Mouse (Mus musculus): Measurements from ENCODE around the gene Ifna1. TPM values are rescaled to one million over a fixed set of nuclear protein-coding genes. Genes with fewer than 3 reads are reported as not detected.

Ifna1 gene
- total RNA-seq, 1 experiment = not detected

GRCm38 (mm10) chr4:88865011-88865569 lies 15.2 kb downstream of the Ifna1 start:
- TF ChIP-seq ZC3H11A (IDR thresholded peaks at IDR 0.05; ENCODE audit: borderline replicate concordance, low read depth, low read length) (no peak), CHD2 (IDR thresholded peaks at IDR 0.05; ENCODE audit: low read depth, low read length) (no peak), HCFC1 (IDR thresholded peaks at IDR 0.05; ENCODE audit: borderline replicate concordance, insufficient read depth, low read length) (no peak), ZNF384 (IDR thresholded peaks at IDR 0.05; ENCODE audit: low read depth, low read length) (no peak), MAFK (IDR thresholded peaks at IDR 0.05; ENCODE audit: insufficient read depth, low read depth, low read length) (no peak)
- DNase-seq (ENCODE audit: low read depth, low spot score) = no peak
- no peaks in the 10 kb centered on the region for H3K36me3 ChIP-seq (ENCODE audit: control insufficient read depth, insufficient read depth, low read length, poor library complexity, severe bottlenecking)
- in situ Hi-C loops (cut with MboI; ENCODE audit: low sequenced_read_pairs in 2 of 2, unreplicated experiment in 2 of 2) = no loop called here
- H3K4me3 ChIP-seq (ENCODE audit: insufficient read depth in 1 of 2, low read depth in 1 of 2, low read length in 2 of 2, poor library complexity in 1 of 2, severe bottlenecking in 1 of 2) = no peak overlapping the region
- no peak overlapping the region for H3K9ac ChIP-seq (ENCODE audit: insufficient read depth, low read depth, low read length, poor library complexity, severe bottlenecking)
- peaks cover 0 to 19% of the 10 kb centered on the region in 2 experiments; a peak in 2 of 4 replicates for H3K4me1 ChIP-seq (ENCODE audit: control insufficient read depth in 2 of 2, insufficient read depth in 2 of 2, low read length in 2 of 2, poor library complexity in 1 of 2)
- no peaks in the 10 kb centered on the region for H3K9me3 ChIP-seq (ENCODE audit: control insufficient read depth, insufficient read depth, low read depth, low read length)
- no peak overlapping the region for H3K27ac ChIP-seq (ENCODE audit: insufficient read depth, low read depth, low read length, poor library complexity, severe bottlenecking)

- Histone ChIP-seq H3K4me3 (ENCODE audit: insufficient read depth in 1 of 2, low read depth in 1 of 2, low read length in 2 of 2, poor library complexity in 1 of 2, severe bottlenecking in 1 of 2) (peak overlapping the region in 1 of 2 experiments; percentile 72; a peak in 3 of 4 replicates), H3K27ac (ENCODE audit: insufficient read depth, low read depth, low read length, poor library complexity, severe bottlenecking) (no peak overlapping the region), H3K4me1 (ENCODE audit: control insufficient read depth in 2 of 2, insufficient read depth in 2 of 2, low read length in 2 of 2, poor library complexity in 1 of 2) (peaks cover 0 to 14% of the 10 kb centered on the region in 2 experiments; a peak in 2 of 4 replicates), H3K9me3 (ENCODE audit: control insufficient read depth, insufficient read depth, low read depth, low read length) (no peaks in the 10 kb centered on the region), H3K36me3 (ENCODE audit: control insufficient read depth, insufficient read depth, low read length, poor library complexity, severe bottlenecking) (no peaks in the 10 kb centered on the region), H3K9ac (ENCODE audit: insufficient read depth, low read depth, low read length, poor library complexity, severe bottlenecking) (no peak overlapping the region)
- TF ChIP-seq ZC3H11A (IDR thresholded peaks at IDR 0.05; ENCODE audit: borderline replicate concordance, low read depth, low read length) (peak; percentile 67; the same call in 1 of the 2 replicates), HCFC1 (IDR thresholded peaks at IDR 0.05; ENCODE audit: borderline replicate concordance, insufficient read depth, low read length) (no peak)
- in situ Hi-C loops (cut with MboI; ENCODE audit: low sequenced_read_pairs in 2 of 2, unreplicated experiment in 2 of 2) = no loop called here
- DNase-seq (ENCODE audit: low read depth, low spot score) = peak; percentile 63
These were observed 17.6 kb downstream of the Ifna1 start for GRCm38 (mm10) chr4:88867366-88867925.

GRCm38 (mm10) chr4:88867926-88868911 lies 18.3 kb downstream of the Ifna1 start:
- in situ Hi-C loops (cut with MboI; ENCODE audit: low sequenced_read_pairs in 2 of 2, unreplicated experiment in 2 of 2) = no loop called here
- H3K4me3 ChIP-seq (ENCODE audit: insufficient read depth in 1 of 2, low read depth in 1 of 2, low read length in 2 of 2, poor library complexity in 1 of 2, severe bottlenecking in 1 of 2) = peak overlapping the region; percentile 59 to 72
- peak overlapping the region; percentile 59 for H3K9ac ChIP-seq (ENCODE audit: insufficient read depth, low read depth, low read length, poor library complexity, severe bottlenecking)
- DNase-seq (ENCODE audit: low read depth, low spot score) = no peak
- TF ChIP-seq CHD2 (IDR thresholded peaks at IDR 0.05; ENCODE audit: low read depth, low read length) (no peak), HCFC1 (IDR thresholded peaks at IDR 0.05; ENCODE audit: borderline replicate concordance, insufficient read depth, low read length) (no peak), ZC3H11A (IDR thresholded peaks at IDR 0.05; ENCODE audit: borderline replicate concordance, low read depth, low read length) (no peak), ZNF384 (IDR thresholded peaks at IDR 0.05; ENCODE audit: low read depth, low read length) (no peak), MAFK (IDR thresholded peaks at IDR 0.05; ENCODE audit: insufficient read depth, low read depth, low read length) (no peak)
- no peaks in the 10 kb centered on the region for H3K36me3 ChIP-seq (ENCODE audit: control insufficient read depth, insufficient read depth, low read length, poor library complexity, severe bottlenecking)
- H3K4me1 ChIP-seq (ENCODE audit: control insufficient read depth in 2 of 2, insufficient read depth in 2 of 2, low read length in 2 of 2, poor library complexity in 1 of 2) = peaks cover 0 to 7% of the 10 kb centered on the region in 2 experiments; a peak in 1 of 4 replicates
- no peaks in the 10 kb centered on the region for H3K9me3 ChIP-seq (ENCODE audit: control insufficient read depth, insufficient read depth, low read depth, low read length)
- H3K27ac ChIP-seq (ENCODE audit: insufficient read depth, low read depth, low read length, poor library complexity, severe bottlenecking) = no peak overlapping the region

- no peak for DNase-seq (ENCODE audit: low read depth, low spot score)
- TF ChIP-seq MAFK (IDR thresholded peaks at IDR 0.05; ENCODE audit: insufficient read depth, low read depth, low read length) = 0 out of 2 replicates have a peak, but pooled peaks have one; percentile 30
- no peak for TF ChIP-seq ZNF384 (IDR thresholded peaks at IDR 0.05; ENCODE audit: low read depth, low read length)
- TF ChIP-seq ZC3H11A (IDR thresholded peaks at IDR 0.05; ENCODE audit: borderline replicate concordance, low read depth, low read length) = peak; percentile 25; the same call in 1 of the 2 replicates
- TF ChIP-seq HCFC1 (IDR thresholded peaks at IDR 0.05; ENCODE audit: borderline replicate concordance, insufficient read depth, low read length) = no peak
- TF ChIP-seq CHD2 (IDR thresholded peaks at IDR 0.05; ENCODE audit: low read depth, low read length) = no peak
- Histone ChIP-seq H3K9me3 (ENCODE audit: control insufficient read depth, insufficient read depth, low read depth, low read length) (no peaks in the 10 kb centered on the region), H3K36me3 (ENCODE audit: control insufficient read depth, insufficient read depth, low read length, poor library complexity, severe bottlenecking) (no peaks in the 10 kb centered on the region), H3K9ac (ENCODE audit: insufficient read depth, low read depth, low read length, poor library complexity, severe bottlenecking) (no peak overlapping the region), H3K4me1 (ENCODE audit: control insufficient read depth in 2 of 2, insufficient read depth in 2 of 2, low read length in 2 of 2, poor library complexity in 1 of 2) (no peaks in the 10 kb centered on the region), H3K27ac (ENCODE audit: insufficient read depth, low read depth, low read length, poor library complexity, severe bottlenecking) (no peak overlapping the region), H3K4me3 (ENCODE audit: insufficient read depth in 1 of 2, low read depth in 1 of 2, low read length in 2 of 2, poor library complexity in 1 of 2, severe bottlenecking in 1 of 2) (no peak overlapping the region)
- in situ Hi-C loops (cut with MboI; ENCODE audit: low sequenced_read_pairs in 2 of 2, unreplicated experiment in 2 of 2) = loop anchor here in 1 of 2 experiments (5.0 kb wide), 1 partner anchor 255 kb away; no protein-coding TSS in a partner anchor
These were observed 22.8 kb downstream of the Ifna1 start for GRCm38 (mm10) chr4:88872691-88873090.

Measured in ES-E14 (cell line).